Mouse (Mus musculus) frontal cortex, adult (tissue): ENCODE data around the gene Fam181b.
A peak's percentile ranks its signal among the peaks of the same experiment; 100 is the strongest.

Experiments used
- ATAC-seq: cut with Nextera tagmentation; 2 replicates; pipeline ENCODE4 v1.9.2; 2017; ENCODE audit warnings: mild to moderate bottlenecking, moderate library complexity, mixed read lengths; ENCODE audit not compliant: low TSS enrichment

Gene Fam181b

DNA sequence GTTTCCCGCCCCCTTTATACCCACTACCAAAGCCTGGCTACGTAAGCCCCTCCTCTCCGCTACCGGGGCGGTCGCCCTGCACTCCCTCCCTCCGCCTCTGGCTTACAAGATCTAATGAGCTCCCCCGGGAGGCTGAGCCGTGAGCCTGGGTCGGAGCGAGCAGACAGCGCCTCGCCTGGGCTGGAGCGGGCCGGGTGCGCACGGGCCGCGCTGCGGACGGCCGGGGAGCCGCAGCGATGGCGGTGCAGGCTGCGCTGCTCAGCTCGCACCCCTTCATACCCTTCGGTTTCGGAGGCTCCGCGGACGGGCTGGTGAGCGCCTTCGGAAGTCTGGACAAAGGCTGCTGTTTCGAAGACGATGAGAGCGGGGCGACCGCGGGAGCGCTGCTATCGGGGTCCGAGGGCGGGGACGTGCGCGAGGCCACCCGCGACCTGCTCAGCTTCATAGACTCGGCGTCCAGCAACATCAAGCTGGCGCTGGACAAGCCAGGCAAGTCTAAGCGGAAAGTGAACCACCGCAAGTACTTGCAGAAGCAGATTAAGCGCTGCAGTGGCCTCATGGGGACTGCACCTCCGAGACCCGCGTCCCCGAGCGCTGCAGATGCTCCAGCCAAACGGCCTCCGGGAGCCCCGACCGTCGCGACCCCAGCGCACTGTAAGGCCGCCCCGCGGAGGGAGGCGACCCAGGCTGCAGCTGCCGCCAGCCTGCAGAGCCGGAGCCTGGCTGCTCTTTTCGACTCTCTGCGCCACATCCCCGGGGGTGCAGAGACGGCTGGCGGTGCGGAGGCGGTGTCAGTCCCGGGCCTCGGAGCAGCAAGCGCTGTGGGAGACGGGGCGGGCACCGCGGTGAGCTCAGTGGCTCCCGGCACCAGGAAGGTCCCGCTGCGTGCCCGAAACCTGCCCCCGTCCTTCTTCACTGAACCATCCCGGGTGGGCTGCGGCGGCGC, at the start of gene Fam181b:
Fam181b (plus strand) TSS at position 81 of the 946 bp plus-strand sequence.
- peak; percentile 93 for ATAC-seq

DNA sequence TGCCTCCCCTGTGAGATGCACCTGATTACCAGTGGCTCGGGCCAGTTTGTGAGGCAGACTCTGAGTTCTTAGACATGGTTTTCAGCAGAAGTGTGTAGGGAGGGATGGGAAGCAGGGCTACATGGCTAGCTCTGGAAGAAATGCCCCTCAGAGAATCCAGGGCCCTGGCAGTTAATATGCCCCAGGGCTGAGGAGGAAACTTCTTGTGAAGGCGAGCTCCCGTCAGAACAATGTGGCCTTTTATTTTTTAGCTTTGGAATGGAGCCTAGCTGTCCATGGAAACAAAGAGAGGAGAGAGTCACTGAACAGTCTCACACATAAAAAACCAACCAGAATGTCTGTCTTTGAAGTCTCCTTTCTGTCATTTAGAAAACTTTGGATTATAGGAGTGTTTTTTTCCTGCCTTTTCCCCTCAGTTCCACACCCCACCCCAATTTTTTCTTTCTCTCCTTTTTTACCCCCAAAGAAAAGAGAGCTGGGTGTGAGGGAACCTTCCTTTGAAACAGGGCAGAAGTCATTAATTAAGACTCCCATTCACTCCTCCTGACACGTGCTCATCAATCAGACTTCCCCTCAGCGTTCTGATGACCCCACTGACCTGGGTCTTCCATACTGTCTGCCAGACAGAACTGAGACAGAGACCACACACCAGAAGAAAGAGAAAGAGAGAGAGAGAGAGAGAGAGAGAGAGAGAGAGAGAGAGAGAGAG, 41.7 kb upstream of the Fam181b start:
- peak; percentile 59; the same call in 1 of the 2 replicates for ATAC-seq

DNA sequence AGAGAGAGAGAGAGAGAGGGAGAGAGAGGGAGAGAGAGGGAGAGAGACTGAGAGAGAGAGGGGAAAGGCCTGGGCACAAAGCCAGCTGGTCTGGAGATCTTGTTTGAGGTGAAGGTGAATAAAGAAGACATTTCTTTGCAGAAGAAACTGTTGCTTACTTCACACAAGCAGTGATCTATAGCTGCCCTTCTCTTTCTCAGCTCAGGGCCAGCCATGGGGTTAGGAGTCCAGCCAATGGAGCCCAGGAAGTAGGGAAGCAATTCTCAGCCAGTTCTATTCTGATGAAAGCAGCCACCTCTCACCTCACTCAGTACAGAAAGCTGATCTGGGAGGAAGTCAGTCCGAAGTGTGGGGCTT, 41.2 kb upstream of the Fam181b start:
- ATAC-seq = no peak

DNA sequence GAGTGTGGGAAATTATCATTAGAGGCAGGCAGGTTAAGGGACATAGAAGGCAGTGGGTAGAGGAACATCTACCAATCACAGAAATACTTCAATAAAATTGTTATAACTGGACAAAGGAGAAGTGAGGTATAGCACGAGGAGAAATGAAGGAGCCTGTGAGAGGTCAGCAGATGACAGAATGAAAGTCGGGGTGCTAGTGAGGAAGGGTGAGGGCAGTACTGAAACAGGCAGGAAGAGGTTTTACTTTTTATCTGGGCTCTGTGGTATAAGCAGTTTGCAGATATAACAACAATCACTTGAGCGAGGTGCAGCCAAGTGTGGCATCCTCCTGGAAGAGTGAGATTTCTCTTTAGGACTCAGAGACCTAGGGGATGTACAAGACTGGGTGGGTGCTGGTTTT, 40.1 kb upstream of the Fam181b start:
- ATAC-seq = no peak

DNA sequence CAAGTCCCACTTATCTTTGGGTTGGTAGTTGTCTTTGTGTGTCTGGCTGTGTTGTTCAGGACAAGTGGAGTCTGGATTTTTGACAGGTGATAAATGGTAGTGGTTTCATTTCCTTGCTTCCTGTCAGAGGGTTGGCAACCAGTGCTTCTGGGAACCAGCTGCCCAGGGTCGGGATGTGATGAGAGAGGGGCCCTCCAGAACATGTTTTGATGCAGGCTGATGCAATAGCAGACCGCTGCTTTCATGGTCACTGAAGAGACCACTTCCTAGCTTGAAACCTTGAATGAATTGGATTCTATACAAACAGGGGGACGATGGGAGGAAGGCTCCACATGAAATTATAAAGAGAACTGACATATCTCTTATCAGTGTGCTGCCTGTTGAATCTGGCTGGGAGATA, 35.3 kb upstream of the Fam181b start:
- ATAC-seq = no peak

DNA sequence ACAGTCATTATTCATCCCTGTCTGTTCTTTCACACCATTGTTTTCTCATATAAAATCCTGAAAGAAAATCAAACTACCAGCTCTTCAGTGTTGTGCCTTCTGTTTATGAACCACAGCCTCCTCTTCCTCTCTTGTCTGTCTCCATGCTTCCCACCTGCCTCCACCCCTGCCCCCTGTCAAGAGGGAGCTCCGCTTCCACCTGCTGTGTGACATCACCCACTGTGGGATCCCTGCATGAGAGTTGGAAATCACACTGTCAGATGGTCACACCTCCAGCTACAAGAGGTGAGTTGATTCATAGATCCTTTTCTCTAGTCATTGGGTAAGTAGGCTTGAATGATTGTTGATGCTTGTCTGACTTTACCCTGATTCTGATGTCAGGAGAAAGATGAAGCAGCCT, 34.9 kb upstream of the Fam181b start:
- no peak for ATAC-seq

DNA sequence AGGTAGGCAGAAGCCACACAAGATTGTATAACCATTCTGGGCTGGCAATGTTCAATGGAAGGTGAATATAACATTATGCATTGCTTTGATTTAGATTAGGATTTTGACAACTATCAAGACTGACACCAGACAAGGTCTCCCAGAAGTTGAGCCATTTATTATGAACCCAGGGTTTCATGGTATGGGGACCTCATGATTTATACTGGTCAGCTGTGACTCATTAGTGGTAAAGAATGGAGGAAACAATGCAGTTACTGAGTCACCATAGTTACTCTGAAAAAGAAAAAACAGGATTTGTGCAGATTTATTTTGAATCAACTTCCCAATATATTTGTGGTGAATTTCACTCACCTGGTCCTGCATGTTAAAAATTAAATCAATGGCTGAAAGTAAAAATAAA, 18.8 kb upstream of the Fam181b start:
- no peak for ATAC-seq

DNA sequence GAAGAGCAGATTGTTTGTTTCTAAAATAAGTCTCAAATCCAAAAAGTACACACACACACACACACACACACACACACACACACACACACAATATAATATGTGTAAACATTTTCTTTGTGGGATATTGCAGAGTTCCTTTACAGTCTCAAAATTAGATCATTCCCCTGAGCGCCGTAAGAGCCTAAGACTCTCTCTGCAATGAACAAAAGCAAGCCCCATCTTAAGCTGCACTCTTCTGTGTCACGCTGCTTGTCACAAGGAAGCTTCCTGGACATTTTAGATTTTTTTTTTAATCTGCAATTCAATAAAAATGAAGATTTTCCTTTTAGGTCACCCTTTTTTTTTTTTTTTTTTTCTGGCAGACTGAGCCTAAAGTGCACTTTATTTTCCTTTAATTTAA, 17.9 kb upstream of the Fam181b start:
- no peak for ATAC-seq

DNA sequence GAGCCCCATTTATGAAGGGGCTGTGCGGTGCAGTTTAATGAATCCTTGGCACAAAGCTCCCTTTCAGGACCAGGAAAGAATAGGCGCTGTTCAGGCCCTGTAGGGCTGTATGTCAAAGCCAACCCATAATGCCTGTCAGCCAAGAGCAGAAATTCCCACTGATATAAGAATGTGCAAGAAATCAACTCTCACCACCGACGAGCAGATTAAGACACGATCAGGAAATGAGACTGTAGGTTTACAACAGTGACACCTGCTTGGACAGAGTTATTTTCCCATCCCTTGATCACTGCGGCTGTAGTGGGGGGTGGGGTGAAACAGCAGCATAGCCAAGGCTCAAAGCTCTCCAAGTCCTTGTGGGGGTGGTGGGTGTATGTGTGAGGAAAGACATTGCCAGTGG, 17.5 kb upstream of the Fam181b start:
- peak; percentile 62 for ATAC-seq

DNA sequence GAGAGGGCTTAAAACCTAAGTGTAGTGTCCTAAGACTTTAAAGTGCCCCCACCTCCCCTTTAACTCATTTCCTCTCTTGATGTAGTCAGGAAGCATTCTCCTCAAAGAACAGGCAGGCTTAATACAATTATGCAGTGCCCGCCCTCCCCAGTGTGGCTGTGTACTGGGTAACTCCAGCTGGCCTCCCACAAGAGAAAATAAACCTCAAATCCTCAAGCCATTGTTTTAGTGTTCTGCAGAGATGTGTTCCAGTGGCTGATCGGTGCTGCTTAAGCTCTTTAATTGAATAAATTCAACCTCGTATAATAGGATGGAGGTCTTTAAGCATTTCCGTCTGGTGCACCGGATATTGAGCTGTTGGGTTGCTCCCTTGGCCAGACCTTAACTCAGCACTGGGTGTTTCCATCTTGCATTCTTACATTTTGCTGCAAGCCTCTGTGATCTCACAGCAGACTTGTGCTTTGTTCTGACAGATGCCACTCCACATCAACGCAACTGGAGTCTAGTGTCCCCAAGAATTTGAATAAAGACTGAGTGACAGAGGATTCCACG, 12.1 kb upstream of the Fam181b start:
- no peak for ATAC-seq

DNA sequence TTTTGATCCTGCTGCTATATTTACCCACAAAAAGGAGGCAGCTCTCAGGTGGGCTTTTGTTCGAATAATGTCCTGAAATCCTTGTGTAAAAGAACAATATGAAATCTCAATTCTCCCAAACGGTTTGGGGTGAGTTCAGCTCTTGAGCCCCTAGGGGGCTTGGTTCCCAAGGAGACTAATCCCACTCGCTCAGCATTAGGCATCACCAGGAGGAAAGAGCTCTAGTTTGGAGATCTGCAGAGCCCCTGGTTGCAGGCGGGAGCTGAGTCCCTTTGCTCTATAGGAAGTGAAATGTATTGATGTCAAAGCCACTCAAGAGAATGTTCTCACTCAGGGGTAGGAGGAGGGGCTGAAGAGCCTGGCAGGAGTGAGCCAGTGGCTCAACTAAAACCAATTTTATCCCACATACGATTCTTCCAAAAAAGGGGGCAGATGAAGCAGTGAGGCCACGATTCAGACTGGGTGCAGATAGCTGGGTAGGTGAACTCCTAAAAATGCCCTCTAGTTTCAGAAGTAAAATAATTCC, 3.2 kb upstream of the Fam181b start:
- ATAC-seq = no peak

DNA sequence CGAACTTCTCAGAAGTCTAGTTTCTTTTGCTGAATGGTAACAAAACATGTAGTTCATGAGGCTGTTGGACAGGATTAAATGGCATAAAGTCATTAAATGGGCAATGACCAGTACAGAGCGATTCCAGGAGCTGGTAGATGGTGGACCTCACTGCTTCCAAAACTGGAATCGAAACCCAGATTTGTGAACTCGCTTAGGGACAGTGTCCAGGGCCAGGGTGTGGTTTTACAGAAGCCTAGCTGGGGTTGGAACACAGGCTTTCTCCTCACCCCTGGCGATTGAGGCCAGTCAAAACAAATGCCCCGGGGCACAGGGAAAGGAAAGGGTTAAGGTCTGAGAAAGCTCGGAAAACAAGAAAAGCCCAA, 263 bp upstream of the Fam181b start:
- no peak for ATAC-seq

DNA sequence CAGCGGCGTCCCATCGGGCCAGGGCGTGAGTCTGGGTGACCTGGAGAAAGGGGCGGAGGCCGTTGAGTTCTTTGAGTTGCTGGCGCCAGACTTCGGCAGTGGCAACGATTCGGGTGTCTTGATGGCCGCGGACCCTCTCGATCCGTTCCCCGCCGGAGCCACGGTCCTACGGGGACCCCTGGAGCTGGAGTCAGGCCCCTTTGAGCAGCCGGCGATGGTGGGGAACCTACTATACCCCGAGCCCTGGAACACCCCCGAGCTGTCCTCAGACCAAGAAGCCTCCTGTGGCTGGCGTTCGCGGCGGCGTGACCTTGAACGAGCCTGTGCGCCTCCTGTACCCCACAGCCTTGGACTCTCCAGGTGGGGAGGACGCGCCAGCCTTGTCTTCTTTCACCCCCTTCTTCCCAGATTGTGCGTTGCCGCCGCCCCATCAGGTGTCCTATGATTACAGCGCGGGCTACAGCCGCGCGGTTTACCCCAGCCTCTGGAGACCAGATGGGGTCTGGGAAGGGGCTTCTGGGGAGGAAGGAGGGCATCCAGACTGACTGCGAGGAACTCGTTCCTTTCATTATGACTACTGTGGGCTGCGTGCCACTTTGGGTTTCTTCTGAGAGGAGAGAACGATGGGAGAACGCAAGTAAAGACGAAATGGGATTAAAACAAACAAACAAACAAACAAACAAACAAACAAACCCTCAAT, 1.2 kb downstream of the Fam181b start:
- ATAC-seq = no peak

DNA sequence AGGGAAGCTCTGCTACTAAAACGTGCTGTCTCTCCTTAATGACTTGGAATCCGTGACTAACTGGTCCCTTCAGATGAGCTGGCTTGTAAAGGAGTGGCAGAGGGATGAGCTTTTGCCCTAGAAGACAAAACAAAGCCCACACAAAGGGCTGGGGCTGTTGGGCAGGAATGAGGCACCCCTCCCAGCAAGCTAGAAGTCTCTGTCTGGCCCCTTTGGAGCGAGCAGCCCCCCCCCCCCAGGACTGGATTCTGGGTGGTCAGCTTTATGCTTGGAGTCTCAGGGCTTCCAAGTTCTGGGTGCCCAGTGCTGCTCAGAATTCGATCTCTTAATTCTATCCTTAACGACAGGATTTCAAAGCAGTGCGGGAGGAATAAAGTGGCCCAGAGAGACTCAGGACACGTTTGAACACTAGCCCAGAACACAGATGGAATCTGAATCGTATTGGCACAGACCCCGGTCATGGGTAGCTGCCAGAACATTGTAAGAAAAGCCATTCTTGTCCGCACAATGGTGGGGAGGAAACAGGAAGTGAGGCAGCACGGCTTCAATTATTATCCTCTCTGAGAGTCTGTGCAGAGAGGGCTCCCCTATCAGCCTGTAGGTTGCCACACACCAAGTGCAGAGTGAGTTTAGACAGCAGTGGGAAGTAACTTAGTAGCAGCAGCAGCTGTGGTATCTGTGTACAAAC, 13.8 kb downstream of the Fam181b start:
- ATAC-seq = peak; percentile 56

DNA sequence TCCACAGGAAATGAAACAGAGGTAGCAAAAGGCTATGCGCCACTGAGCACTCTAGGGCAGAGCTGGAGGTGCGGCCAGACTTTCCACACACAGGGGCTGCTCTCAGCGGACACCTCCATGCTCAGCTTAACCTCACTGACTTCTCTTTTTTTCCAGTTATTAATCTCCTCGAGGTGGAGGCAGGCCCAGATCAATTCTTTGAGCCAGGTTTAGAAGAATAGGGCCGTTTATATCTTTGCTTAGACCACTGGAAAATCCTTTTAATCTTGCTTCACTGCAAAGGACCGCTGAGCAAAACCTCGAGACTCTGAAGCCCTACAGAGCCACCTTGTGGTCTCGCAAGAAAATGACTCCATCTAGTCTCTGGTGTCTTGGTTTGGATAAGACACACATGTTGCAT, 15.8 kb downstream of the Fam181b start:
- ATAC-seq = peak; percentile 91

DNA sequence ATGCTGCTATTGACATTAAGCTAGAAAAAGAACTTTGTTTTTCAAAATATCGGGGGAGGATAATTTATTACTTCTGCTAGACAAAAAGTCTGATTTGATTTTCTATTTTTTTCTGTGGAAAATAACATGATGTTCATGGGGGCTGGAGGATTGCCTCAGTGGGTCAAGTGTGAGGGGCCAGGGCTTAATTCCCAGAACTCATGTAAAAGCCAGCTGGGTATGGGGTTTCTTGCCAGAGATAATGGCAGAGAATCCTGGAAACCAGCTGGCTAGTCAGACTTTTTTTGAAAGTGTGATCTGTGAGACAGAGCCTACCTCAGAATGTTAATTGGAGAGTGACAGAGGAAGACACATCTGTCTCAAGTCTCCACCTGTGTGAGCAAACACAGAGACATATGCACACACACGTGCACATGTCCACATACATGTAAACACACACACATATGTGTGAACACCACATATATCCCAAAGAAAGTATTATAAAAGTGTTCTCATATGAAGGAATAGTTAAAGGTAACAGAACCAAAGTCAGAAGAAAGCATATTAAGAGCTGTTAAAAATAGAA, 25.2 kb downstream of the Fam181b start:
- no peak for ATAC-seq

DNA sequence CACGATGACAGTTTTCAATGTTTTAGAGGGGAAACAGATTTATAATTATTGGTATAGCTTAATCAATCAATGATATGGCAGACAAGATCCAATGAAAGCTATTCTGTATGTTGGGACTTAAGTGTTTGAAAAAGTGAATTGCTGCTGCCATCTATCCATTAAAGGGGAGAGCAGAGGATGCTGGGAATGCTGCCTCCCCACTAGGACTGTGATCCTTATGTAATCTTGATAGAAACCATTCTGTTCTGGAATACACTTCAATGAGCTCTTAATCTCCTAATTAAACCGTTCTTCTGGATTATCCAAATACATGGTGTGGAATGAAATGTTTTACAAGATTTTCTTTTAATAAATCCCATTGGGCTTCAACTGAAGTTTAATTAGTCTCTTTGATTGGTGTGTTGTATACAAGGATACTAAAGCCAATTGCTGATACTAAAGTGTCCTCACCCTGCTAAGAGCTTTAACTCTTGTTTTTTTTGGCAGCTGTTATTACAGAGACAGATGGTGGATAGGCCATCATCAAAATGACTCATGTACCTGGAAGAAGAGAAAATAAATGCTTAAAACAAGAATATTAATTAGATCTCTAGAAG, 30.8 kb downstream of the Fam181b start:
- ATAC-seq = no peak

DNA sequence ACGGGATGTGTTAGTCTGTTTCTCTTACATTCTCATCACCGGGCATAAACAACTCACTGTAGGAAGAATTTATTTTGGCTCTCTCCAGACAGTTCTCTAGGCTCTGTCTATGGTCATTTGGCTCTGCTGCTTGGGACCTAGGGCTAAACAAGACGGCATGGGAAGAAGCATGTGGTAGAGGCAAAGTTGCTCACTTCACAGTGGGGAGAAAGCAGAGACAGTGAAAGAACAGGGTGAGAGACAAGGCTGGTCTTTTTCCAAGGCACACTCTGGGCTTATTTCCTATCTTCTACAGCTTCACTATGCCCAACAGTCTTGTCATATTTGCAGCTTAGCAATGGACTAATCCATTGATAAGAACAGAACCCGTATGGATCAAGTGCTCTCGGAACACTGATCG, 31.4 kb downstream of the Fam181b start:
- ATAC-seq = no peak

DNA sequence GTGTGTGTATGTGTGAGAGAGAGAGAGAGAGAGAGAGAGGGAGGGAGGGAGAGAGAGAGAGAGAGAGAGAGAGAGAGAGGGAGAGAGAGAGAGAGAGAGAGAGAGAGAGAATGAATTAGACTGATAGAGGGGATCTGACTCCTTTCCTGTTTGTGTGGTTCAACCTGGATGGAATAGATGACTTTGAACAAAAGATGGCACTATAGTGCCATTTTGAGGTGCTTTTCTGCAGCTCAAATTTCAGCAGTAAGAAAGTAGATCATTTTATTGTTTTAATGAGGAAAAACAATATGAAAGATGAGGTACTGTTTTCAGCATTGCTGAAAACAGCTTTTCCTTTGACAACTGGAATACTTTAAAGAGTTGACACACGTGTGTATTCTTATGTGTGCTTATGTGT, 37.9 kb downstream of the Fam181b start:
- no peak for ATAC-seq

DNA sequence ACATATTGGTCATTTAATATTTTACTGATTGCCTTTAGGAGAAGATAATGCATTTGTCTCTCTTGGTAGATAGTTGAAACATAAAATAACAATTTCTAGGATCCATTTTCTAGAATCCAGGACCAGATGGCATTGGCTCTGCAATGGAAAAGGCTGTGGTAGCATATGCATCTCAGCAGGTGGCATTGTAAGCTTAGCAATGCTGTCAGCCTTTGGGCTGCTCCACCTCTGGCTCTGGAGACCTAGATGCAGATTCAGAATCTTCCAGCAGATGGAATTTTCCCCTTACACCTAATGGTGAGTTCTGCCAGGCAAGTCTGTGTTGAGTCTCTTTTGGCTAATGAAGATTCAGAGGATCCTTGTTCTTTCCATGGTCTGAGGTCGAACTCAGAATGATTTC, 44.3 kb downstream of the Fam181b start:
- no peak for ATAC-seq
